Mouse (Mus musculus) cerebral cortex, adult 2 months (tissue): ENCODE data around the gene Gabrg2.

ENCODE experiments used
- WGBS: fragments of 180-500 bp; shearing (Covaris S2); methylation state at CpG from one replicate; pipeline ENCODE4 v1.1.7; 2018; 5-methylcytosine and 5-hydroxymethylcytosine counted together

Gabrg2 gene

DNA sequence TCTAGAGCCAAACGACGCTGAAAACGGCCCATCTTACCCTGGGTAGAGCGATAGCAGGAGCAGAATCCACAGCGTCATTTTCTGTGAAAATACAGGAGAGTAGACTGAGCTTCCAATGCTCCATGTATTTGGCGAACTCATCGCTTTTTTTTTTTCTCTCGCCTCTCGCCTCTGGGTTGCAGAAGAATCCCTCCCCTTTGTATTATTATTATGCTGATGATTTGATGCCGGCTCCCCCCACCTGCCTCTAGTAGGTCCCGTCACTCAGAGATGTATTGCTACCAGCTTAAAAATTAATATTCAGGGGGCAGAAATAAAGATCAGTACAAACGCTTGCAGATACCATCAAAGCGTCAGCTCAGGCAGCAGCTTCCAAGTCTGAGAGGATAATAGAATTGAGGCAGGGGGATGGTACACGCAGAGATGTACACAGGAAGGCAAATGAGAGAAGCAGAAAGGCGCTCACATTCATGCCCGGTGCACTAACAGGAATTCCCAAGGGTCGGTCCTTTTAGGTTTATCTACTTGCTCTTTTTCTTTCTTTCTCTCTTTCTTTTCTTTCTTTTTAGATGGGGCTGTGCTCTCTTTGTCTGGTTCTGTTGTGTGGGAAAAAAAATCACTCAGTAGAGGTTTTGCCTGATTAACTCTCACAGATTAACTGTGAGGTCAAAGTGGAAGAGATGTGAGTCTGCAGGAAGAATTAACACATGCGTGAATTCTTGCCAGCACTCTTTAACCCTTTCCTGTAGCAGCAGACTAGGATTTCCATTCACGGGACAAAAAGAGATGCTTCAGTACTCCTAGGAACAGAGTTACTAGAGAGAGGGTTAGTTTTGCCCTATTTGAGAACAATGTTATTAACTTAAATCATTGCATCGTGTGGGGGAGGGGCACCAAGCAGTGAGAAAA lies at the start of gene Gabrg2:
Gene Gabrg2, minus strand, starts transcription at position 668 of the 909 bp plus-strand sequence.
- 4% methylated on average over 20 of the region's 20 CpGs for WGBS

DNA sequence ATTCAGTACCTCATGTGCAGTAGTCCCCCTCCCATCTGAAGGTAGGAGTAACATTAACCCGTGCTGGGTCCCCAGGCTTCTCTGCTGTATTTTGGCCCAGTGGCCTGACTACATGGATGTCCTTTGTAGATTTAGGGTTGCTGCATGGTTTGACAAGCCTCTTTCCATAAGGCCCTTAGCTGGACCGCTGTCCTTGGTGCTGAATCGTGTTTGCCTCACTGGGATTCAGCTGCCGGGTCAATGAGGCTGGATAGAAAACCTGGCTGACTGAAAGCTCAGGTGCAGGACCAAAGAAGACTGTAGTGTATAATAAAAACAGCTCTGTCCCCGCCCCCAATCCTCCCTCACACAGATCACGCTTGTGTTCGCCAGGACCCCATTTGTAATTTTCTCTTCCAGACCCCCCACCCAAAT lies 1.2 kb downstream of the Gabrg2 start:
- WGBS: under 1% methylated on average over 7 of the region's 7 CpGs

DNA sequence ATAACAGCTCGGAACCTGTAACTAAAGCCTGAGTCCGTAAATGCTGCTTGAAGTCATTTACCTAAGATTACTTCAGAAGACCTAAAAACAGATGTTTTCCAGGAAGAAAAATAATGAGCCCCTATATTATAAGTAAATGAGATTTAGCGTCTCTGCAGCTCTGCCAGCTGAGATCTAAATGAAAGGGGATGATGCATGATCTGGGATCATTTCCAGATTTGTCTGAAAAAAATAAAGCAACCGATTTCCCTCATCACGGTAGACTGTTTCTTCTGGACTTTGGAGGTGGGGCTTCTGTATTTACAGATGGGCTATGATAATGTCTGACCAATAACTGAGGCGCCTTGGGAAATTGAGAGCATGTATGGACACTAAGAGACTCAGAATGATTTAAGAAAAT lies 20.5 kb downstream of the Gabrg2 start:
- 36% methylated on average over 6 of the region's 6 CpGs for WGBS

DNA sequence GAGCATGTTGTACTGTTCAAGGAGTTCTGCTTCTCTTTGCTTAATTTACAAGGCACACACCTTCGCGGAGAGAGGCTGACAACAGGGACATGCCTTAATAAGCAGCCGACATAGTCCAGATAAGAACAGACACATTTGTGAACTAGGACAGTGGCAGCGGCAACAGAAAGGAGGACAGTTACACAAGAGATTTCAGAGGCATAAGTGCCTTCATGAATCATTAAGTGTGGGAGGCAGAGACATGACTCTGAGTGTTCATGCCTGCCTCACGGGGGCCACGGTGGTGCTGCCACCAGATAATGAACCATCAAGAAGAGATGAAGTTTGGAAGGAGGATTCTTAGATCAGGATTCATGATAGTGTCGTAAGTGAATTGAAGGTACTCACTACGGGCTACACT lies 38.0 kb downstream of the Gabrg2 start:
- WGBS: 57% methylated on average over 8 of the region's 8 CpGs

DNA sequence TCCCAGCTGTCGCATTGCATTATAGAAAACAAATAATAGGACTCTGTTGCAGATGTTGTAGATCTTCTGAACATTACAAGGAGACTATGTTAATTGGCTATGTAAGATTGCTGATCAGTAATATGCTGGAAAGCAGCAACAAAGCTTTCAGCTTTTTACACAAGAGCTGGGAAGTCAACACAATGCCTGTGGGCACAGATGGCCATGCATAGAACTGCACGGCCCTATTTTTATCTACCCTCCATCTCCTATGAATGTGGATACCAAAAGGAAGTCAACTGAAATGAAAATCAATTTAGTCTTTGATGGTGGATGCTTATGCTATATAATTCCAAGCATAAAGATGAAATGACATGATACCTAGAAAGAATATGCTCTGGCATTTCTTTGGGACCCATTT lies 47.1 kb downstream of the Gabrg2 start:
- 46% methylated on average over 2 of the region's 2 CpGs for WGBS

DNA sequence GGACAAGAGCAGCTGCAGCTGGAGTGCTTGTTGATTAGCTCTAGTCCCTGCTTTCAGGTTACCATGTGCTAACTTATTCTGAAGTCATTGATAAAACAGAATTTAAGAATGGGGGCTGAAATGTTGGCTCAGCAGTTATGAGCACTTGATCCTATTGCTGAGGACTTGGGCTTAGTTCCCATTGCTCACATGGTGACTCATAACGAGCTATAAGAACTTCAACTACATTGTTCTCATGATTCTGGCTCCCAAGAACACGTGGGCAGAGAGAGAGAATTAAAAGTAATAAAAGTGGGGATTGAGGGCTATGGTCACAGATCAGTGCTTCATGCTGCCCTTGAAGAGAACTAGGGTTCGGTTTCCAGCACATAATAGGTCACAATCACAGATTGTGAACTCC lies 48.8 kb downstream of the Gabrg2 start:
- WGBS: 32% methylated on average over 3 of the region's 3 CpGs

DNA sequence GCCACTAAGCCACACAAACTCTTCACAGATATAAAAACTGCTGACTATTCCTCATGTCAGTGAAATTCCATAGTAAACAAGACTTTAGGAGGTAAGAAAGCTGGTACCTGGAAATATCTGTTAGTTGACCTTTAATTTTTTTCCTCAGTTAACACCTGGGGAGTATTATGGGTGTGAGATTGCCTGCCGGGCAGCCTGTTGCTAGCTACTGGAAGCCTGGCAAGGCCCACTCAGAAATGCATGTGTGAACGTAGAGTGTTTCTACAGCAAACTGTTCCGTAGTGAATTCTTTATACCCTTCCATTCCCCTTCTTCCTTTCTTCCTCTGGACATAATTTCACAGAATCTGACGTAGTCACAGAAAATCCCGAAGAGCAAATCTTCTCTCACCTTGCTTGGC lies 55.2 kb downstream of the Gabrg2 start:
- 66% methylated on average over 5 of the region's 5 CpGs for WGBS

DNA sequence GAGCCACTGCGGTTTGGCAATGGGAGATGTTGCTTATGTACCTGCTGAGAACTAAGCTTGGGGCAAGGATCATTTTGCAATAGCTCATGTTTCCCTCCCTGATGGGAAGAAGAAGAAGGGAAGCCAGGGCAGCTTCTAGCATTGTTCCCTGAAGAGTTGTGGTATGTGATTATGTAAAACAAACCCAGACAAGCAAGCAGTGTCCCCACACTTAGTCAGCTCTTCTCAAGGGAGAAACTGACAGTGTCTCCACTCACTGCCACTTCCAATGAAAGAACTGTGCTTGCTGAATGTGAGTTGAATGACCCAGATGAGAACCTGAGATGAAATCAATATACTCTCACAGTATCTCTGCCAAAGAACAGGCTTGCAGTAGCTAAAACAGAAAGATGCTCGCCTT lies 62.7 kb downstream of the Gabrg2 start:
- WGBS: 71% methylated on average over 2 of the region's 2 CpGs

DNA sequence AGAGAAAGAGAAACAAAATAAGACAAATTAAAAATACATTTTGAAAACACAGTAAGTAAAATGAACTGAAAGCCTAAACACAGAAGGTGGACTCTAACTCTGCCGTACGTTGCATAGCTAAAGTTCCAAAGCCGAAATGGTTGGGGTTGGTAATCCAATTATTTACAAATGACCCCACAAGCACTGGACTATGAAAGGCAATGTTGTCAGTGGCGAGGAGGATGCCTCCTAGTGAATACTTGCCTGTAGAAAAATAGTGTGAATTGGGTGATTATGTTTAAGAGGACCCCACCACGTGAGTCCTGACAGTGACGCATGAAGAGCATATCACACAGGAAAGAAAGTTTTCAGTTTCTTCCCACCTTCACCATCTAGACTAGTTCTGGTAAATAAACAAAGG lies 86.6 kb downstream of the Gabrg2 start:
- WGBS: 61% methylated on average over 6 of the region's 6 CpGs

DNA sequence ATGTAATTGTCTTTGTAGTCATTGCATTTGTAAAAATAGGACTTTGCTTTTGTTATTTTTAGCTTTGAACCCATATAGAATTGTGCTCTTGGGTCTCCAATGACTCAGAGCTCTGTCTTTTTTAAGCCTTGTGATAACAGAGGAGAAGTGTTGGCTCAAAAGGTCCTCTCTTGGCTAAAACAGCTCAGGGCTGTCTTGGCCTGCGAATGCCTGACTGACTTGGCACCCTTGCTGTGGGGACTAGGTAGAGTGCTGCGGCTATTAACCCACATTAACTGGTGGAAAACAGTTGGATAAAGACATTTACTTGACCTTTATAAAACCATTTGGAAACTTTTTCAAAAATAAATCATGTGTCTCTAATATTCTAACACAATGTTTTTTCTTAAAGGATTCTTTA lies 97.0 kb downstream of the Gabrg2 start:
- WGBS: 62% methylated on average over 2 of the region's 2 CpGs
